16 mouse cellular contexts compared by ENCODE assay signal in the genomic region with DNA sequence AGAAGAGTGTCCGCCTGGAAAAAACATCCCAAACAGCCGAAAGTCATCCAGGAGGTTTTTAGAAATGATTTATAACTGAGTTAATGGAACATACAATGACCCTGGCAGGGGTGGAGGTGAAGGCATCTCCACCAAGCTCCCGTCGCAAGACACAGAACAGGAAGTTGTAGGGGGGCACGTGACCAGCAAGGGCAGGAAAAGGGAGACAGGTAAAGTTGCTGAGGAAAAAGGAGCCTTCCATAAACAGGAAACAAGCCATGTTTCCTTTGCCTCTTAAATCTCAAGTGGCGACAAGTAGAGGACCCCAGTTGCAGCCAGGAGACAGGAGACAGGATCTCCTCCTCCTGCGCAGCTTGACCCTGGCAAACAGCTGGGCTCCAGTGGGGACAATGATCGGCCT. TPM values are rescaled to one million over a fixed set of nuclear protein-coding genes. Genes with fewer than 3 reads are reported as not detected.
DNase-seq lines count a peak whose midpoint lies in the region; ATAC-seq and TF ChIP-seq lines count a peak whose summit lies in the region.
"Had no signal": no experiment of that assay in that cellular context is flagged by ENCODE, and none has a peak within 500 bp of the region (broad histone marks: within the 10 kb centered on the region; RNA-seq: fewer than 3 reads in every experiment).

No protein-coding gene starts in this region.

- no peaks in the 10 kb centered on the region for H3K9me3 ChIP-seq in liver, embryonic 13.5 days (replicated peaks)
- no peaks in the 10 kb centered on the region for H3K9me3 ChIP-seq in liver, postnatal 0 days (ENCODE audit: low read length)
- no peaks in the 10 kb centered on the region for H3K9me3 ChIP-seq in heart, postnatal 0 days (replicated peaks; ENCODE audit: control insufficient read depth, low read length)
- H3K9me3 ChIP-seq: embryonic facial prominence, embryonic 10.5 days; hindbrain, embryonic 12.5 days; limb, embryonic 15.5 days; midbrain, embryonic 15.5 days had no signal

- H3K36me3 ChIP-seq in liver, embryonic 13.5 days, result no peaks in the 10 kb centered on the region
- H3K36me3 ChIP-seq in liver, postnatal 0 days (replicated peaks; ENCODE audit: insufficient read depth, low read length), result no peaks in the 10 kb centered on the region
- no peaks in the 10 kb centered on the region for H3K36me3 ChIP-seq in heart, postnatal 0 days (replicated peaks; ENCODE audit: control insufficient read depth, insufficient read depth, low read length)
- H3K36me3 ChIP-seq: embryonic facial prominence, embryonic 10.5 days; hindbrain, embryonic 12.5 days; limb, embryonic 15.5 days; midbrain, embryonic 15.5 days had no signal

- WGBS in liver, embryonic 13.5 days (ENCODE audit: insufficient replicate concordance), result 47% methylated on average over 8 of the region's 8 CpGs
- WGBS in liver, postnatal 0 days (ENCODE audit: insufficient replicate concordance), result 50% methylated on average over 8 of the region's 8 CpGs
- WGBS in heart, postnatal 0 days, result 45% methylated on average over 8 of the region's 8 CpGs

- no peak for TF ChIP-seq CTCF in liver, postnatal 0 days (IDR thresholded peaks at IDR 0.05; ENCODE audit: low read depth)
- no peak for TF ChIP-seq CTCF in heart, postnatal 0 days (IDR thresholded peaks at IDR 0.05; ENCODE audit: low read depth)

- no peaks in the 10 kb centered on the region for H3K4me1 ChIP-seq in liver, embryonic 13.5 days (replicated peaks)
- H3K4me1 ChIP-seq in liver, postnatal 0 days (ENCODE audit: insufficient read depth), result no peaks in the 10 kb centered on the region
- H3K4me1 ChIP-seq in heart, postnatal 0 days (ENCODE audit: control insufficient read depth, insufficient read depth), result no peaks in the 10 kb centered on the region
- H3K4me1 ChIP-seq: hindbrain, embryonic 12.5 days; limb, embryonic 15.5 days; midbrain, embryonic 15.5 days had no signal

- no peak overlapping the region for H3K9ac ChIP-seq in liver, embryonic 13.5 days
- H3K9ac ChIP-seq in liver, postnatal 0 days (replicated peaks), result no peak overlapping the region
- no peak overlapping the region for H3K9ac ChIP-seq in heart, postnatal 0 days (replicated peaks; ENCODE audit: low read depth, low read length)
- H3K9ac ChIP-seq: hindbrain, embryonic 12.5 days; limb, embryonic 15.5 days; midbrain, embryonic 15.5 days had no signal

- no peak overlapping the region for H3K4me3 ChIP-seq in liver, embryonic 13.5 days (replicated peaks)
- H3K4me3 ChIP-seq in liver, postnatal 0 days (ENCODE audit: low read depth, low read length), result no peak overlapping the region
- peak overlapping the region; percentile 7; the same call in 1 of the 2 replicates for H3K4me3 ChIP-seq in heart, postnatal 0 days (ENCODE audit: low read depth, low read length)
- H3K4me3 ChIP-seq: embryonic facial prominence, embryonic 10.5 days; hindbrain, embryonic 12.5 days; left cerebral cortex, adult 2 months; limb, embryonic 15.5 days; midbrain, embryonic 15.5 days had no signal

- no peak overlapping the region for H3K4me2 ChIP-seq in liver, embryonic 13.5 days
- H3K4me2 ChIP-seq in liver, postnatal 0 days (ENCODE audit: low read depth, low read length), result no peak overlapping the region
- peak overlapping the region; percentile 37; the same call in 1 of the 2 replicates for H3K4me2 ChIP-seq in heart, postnatal 0 days (ENCODE audit: low read depth, low read length)
- H3K4me2 ChIP-seq: hindbrain, embryonic 12.5 days; limb, embryonic 15.5 days; midbrain, embryonic 15.5 days had no signal

- peaks cover 2% of the 10 kb centered on the region; the same call in 1 of the 2 replicates for H3K27me3 ChIP-seq in liver, embryonic 13.5 days
- H3K27me3 ChIP-seq in liver, postnatal 0 days (ENCODE audit: insufficient read depth, low read length), result no peaks in the 10 kb centered on the region
- no peaks in the 10 kb centered on the region for H3K27me3 ChIP-seq in heart, postnatal 0 days (ENCODE audit: control insufficient read depth, insufficient read depth, low read length)
- H3K27me3 ChIP-seq: hindbrain, embryonic 12.5 days; limb, embryonic 15.5 days; midbrain, embryonic 15.5 days had no signal

- H3K27ac ChIP-seq in liver, embryonic 13.5 days, result 0 out of 2 replicates have a peak overlapping the region, but pooled peaks have one; percentile 21
- H3K27ac ChIP-seq in liver, postnatal 0 days (ENCODE audit: low read depth), result no peak overlapping the region
- peak overlapping the region; percentile 66 for H3K27ac ChIP-seq in heart, postnatal 0 days (ENCODE audit: low read depth)
- H3K27ac ChIP-seq: embryonic facial prominence, embryonic 10.5 days; hindbrain, embryonic 12.5 days; left cerebral cortex, adult 2 months; limb, embryonic 15.5 days; midbrain, embryonic 15.5 days had no signal

- DNase-seq in liver, embryonic 13.5 days, result no peak
- DNase-seq in liver, postnatal 0 days, result no peak
- DNase-seq in adrenal gland, postnatal 25 days, result peak; percentile 26
- no peak for DNase-seq in heart, postnatal 0 days (ENCODE audit: low spot score)
- DNase-seq in kidney, postnatal 10 days, result peak; percentile 69
- DNase-seq in urinary bladder, postnatal 25 days (ENCODE audit: low spot score), result no peak
- DNase-seq in frontal cortex, postnatal 14 days (ENCODE audit: low spot score in 2 of 2), result no peak
- DNase-seq: cerebellum, postnatal 10 days; gastrocnemius, postnatal 36 days; thymus, postnatal 14 days had no signal

- no peak for ATAC-seq in liver, embryonic 13.5 days (ENCODE audit: low read depth)
- ATAC-seq in liver, postnatal 0 days, result no peak
- ATAC-seq in heart, postnatal 0 days (ENCODE audit: insufficient read depth, low read depth), result no peak
- ATAC-seq: intestine, postnatal 0 days; midbrain, embryonic 15.5 days had no signal

- TF ChIP-seq EP300 in liver, postnatal 0 days (IDR thresholded peaks at IDR 0.05; ENCODE audit: low read depth), result no peak
- no peak for TF ChIP-seq EP300 in heart, postnatal 0 days (IDR thresholded peaks at IDR 0.05; ENCODE audit: low read depth)

RNA-seq across cellular contexts. Expression of gene Kdr, which starts 37.8 kb away (rescaled TPM):
- polyA plus RNA-seq in liver, embryonic 13.5 days (2015; fragmentation: Nextera tagmentation; extraction: Ambion mirVana), result 7.7 and 10.0 TPM in 2 replicates
- polyA plus RNA-seq in liver, postnatal 0 days (2015; fragmentation: Nextera tagmentation; extraction: Ambion mirVana), result 7.9 and 9.6 TPM in 2 replicates
- total RNA-seq in adrenal gland, postnatal 25 days (2021), result 72.5 and 78.6 TPM in 2 replicates
- 50.9 and 60.1 TPM in 2 replicates for total RNA-seq in heart, postnatal 0 days (2014; rRNA removed; ENCODE audit: low replicate concordance)
- 27.4 and 30.8 TPM in 2 replicates for polyA plus RNA-seq in heart, postnatal 0 days (2015; fragmentation: Nextera tagmentation; extraction: Ambion mirVana)

Comparison
In these comparisons a context has a peak if more than half of its experiments do, and no peak if none do; other contexts are left out.
1. DNase-seq: peak in adrenal gland, postnatal 25 days (single experiment) and kidney, postnatal 10 days (single experiment); none in liver, embryonic 13.5 days (single experiment), liver, postnatal 0 days (single experiment), heart, postnatal 0 days (single experiment), urinary bladder, postnatal 25 days (single experiment) and frontal cortex, postnatal 14 days (0 of 2).